Mouse (Mus musculus) embryonic fibroblast, embryonic 13.5 days (primary cell): ENCODE data around the gene Zfp568. TPM values are rescaled to one million over a fixed set of nuclear protein-coding genes. Genes with fewer than 3 reads are reported as not detected.

Source experiments
- H3K27ac ChIP-seq: 2 replicates; pipeline ENCODE4 v1.5.1; 2012; ENCODE audit warnings: low read length, control low read depth, inconsistent platforms; ENCODE audit not compliant: insufficient read depth
- H3K4me1 ChIP-seq: 2 replicates; pipeline ENCODE4 v1.6.1; 2011; ENCODE audit warnings: low read length; ENCODE audit not compliant: control insufficient read depth, insufficient read depth
- H3K4me3 ChIP-seq: 2 replicates; pipeline ENCODE4 v1.5.1; 2011; ENCODE audit warnings: mild to moderate bottlenecking, control low read depth, low read length; ENCODE audit not compliant: insufficient read depth
- CTCF ChIP-seq: IDR thresholded peaks from 2 replicates; pipeline ENCODE4 v1.5.1; 2011; ENCODE audit warnings: mild to moderate bottlenecking, control low read depth, low read length, moderate library complexity, borderline replicate concordance; ENCODE audit not compliant: insufficient read depth
- POLR2A ChIP-seq: IDR thresholded peaks from 2 replicates; pipeline ENCODE4 v1.6.1; 2011; ENCODE audit warnings: low read depth, mild to moderate bottlenecking, control low read depth, low read length, moderate library complexity
- polyA plus RNA-seq: library from polyadenylated mRNA; stranded (reverse); fragments of >200 nt; gene quantifications from 2 replicates; pipeline ENCODE4 v1.2.4, GENCODE M21; 2011; ENCODE audit warnings: low read depth; ENCODE audit not compliant: missing spikeins, insufficient read length

The Zfp568 gene
- polyA plus RNA-seq, 1 experiment = 21.7 TPM

GRCm38 (mm10) chr7:30030677-30031076, 46.9 kb downstream of the Zfp568 start:
- no peaks in the 10 kb centered on the region for H3K4me1 ChIP-seq
- no peak overlapping the region for H3K4me3 ChIP-seq
- no peak overlapping the region for H3K27ac ChIP-seq
- TF ChIP-seq POLR2A (no peak), CTCF (no peak)

GRCm38 (mm10) chr7:30031379-30031778, 47.6 kb downstream of the Zfp568 start:
- TF ChIP-seq CTCF (no peak), POLR2A (no peak)

GRCm38 (mm10) chr7:30034331-30034730, 50.6 kb downstream of the Zfp568 start:
- TF ChIP-seq CTCF (no peak), POLR2A (no peak)
- H3K27ac ChIP-seq = no peak overlapping the region
- H3K4me3 ChIP-seq = no peak overlapping the region
- no peaks in the 10 kb centered on the region for H3K4me1 ChIP-seq

More at GRCm38 (mm10) chr7:30031379-30031778, 47.6 kb downstream of the Zfp568 start:
- Histone ChIP-seq H3K27ac (no peak overlapping the region), H3K4me3 (no peak overlapping the region), H3K4me1 (no peaks in the 10 kb centered on the region)

- H3K4me1 ChIP-seq = 0 out of 2 replicates have a peak, but pooled peaks cover 2% of the 10 kb centered on the region
- TF ChIP-seq POLR2A (no peak), CTCF (no peak)
- no peak overlapping the region for H3K27ac ChIP-seq
- no peak overlapping the region for H3K4me3 ChIP-seq
Measured at GRCm38 (mm10) chr7:30044354-30044753, 60.6 kb downstream of the Zfp568 start.

GRCm38 (mm10) chr7:30048126-30048525, 64.4 kb downstream of the Zfp568 start:
- TF ChIP-seq CTCF (no peak), POLR2A (no peak)
- H3K4me3 ChIP-seq = no peak overlapping the region
- no peak overlapping the region for H3K27ac ChIP-seq
- no peaks in the 10 kb centered on the region for H3K4me1 ChIP-seq

GRCm38 (mm10) chr7:30050882-30051548, 67.3 kb downstream of the Zfp568 start, which contains the start of gene Zfp14:
Gene Zfp14, minus strand, starts transcription at chr7:30051380.
- Histone ChIP-seq H3K4me3 (peak within 1 kb of the TSS; percentile 66), H3K4me1 (no peaks in the 10 kb centered on the region), H3K27ac (no peak within 1 kb of the TSS)
- TF ChIP-seq POLR2A (peak; percentile 63), CTCF (no peak)

- no peaks in the 10 kb centered on the region for H3K4me1 ChIP-seq
- H3K4me3 ChIP-seq = no peak overlapping the region
- no peak for TF ChIP-seq POLR2A
- TF ChIP-seq CTCF = no peak
- no peak overlapping the region for H3K27ac ChIP-seq
Measured at GRCm38 (mm10) chr7:30053591-30053990, 69.8 kb downstream of the Zfp568 start.

- Histone ChIP-seq H3K4me1 (no peaks in the 10 kb centered on the region), H3K27ac (no peak overlapping the region), H3K4me3 (no peak overlapping the region)
- TF ChIP-seq CTCF (no peak), POLR2A (no peak)
Measured at GRCm38 (mm10) chr7:30060341-30060740, 76.6 kb downstream of the Zfp568 start.

GRCm38 (mm10) chr7:30062478-30062877, 78.7 kb downstream of the Zfp568 start:
- H3K4me1 ChIP-seq = no peaks in the 10 kb centered on the region
- TF ChIP-seq POLR2A (no peak), CTCF (no peak)
- no peak overlapping the region for H3K4me3 ChIP-seq
- no peak overlapping the region for H3K27ac ChIP-seq

GRCm38 (mm10) chr7:30064622-30065021, 80.9 kb downstream of the Zfp568 start:
- Histone ChIP-seq H3K4me3 (no peak overlapping the region), H3K27ac (no peak overlapping the region), H3K4me1 (no peaks in the 10 kb centered on the region)
- peak; percentile 24; the same call in 1 of the 2 replicates for TF ChIP-seq CTCF
- TF ChIP-seq POLR2A = no peak
